Mouse (Mus musculus) kidney, adult 10 weeks (tissue): ENCODE data around the gene Far1. TPM values are rescaled to one million over a fixed set of nuclear protein-coding genes. Genes with fewer than 3 reads are reported as not detected.

ENCODE experiments used
- polyA plus RNA-seq: library from polyadenylated mRNA; stranded (reverse); fragments of 350-450 nt; fragmentation: Illumina TruSeq; extraction: RNeasy Lipid Tissue Mini Kit (QIAGEN cat#74804); gene quantifications from one replicate; pipeline ENCODE4 v1.2.3, GENCODE M21; 2014; ENCODE audit warnings: low read depth, low replicate concordance

Gene Far1
- 443 TPM for polyA plus RNA-seq

GRCm38 (mm10) chr7:113513286-113513962 lies at the start of gene Far1:
Far1 (plus strand) TSS chr7:113513834.

Other genes with a start within 250 kb of the Far1 start
- 20.3 TPM for gene Btbd10, start 144.4 kb upstream of the Far1 start, polyA plus RNA-seq
- not detected for gene Pth, start 125.3 kb upstream of the Far1 start, polyA plus RNA-seq